Mouse (Mus musculus) NIH3T3 (cell line): ENCODE measurements around the gene Akip1.

Experiments
- DNase-seq: peaks from one replicate; pipeline ENCODE4 v3.0.0-alpha.2; 2012; ENCODE audit warnings: low read depth

The Akip1 gene

DNA sequence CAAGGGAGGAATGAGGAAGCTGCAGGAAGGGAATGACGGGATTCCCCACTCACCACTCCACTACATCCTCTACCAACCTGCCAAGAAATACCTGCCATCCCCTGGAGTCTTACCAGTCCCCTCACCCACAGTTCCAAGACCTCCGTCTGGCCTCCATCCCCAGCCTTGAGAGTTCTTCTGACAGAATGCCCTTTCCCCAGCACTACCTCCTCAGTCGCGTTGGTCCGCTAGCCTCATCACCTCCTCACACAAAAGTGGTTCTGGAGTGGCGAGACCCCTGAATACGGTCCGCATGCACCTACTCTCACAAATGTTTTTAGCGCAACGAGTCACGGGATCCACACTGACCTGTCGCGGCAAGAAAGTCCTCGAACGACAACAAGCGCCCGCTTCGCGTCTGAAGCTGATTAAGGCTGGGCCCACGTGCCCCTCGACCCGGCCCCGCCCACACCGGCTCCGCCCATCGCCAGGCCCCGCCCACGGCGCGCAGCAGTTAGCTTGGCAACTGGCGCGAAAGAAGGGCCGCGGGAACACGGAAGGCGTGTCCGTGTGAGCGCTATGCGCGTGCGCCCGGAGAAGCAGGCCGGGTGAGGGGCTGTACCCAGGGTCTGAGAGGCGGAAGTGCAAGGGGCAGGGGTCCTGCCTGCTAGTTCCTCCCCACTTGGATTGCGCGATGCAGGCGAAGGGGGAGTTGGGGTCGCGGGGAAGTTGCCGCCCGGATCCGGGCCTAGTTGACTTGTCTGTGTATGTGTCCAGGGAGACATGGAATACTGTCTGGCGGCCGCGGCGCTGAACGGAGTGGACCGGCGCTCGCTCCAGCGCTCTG is at the start of gene Akip1, which contains the start of gene St5:
Gene Akip1 (plus strand): TSS at position 501 of the 826 bp plus-strand sequence.
Gene St5 (minus strand): TSS at position 416 of the 826 bp plus-strand sequence.
- no peak for DNase-seq

DNA sequence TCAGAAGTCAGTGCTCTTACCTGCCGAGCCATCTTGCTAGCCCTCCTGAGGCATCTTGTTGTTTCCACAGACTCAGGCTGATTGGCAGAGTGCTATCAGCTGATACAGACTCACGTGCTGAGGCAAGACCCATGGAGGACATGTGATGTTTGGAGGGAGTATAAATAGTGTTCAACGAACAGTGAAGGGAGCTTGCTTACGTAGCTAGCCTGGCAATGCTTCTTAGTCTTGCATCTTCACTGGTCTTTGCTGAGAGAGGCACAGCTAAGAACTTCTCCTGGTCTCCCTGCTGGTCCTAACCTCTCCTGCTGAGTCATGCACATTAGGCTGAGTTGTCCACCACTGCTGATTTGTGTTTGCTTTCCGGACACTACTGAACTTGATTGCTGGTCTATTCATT is 48.6 kb upstream of the Akip1 start:
- no peak for DNase-seq

DNA sequence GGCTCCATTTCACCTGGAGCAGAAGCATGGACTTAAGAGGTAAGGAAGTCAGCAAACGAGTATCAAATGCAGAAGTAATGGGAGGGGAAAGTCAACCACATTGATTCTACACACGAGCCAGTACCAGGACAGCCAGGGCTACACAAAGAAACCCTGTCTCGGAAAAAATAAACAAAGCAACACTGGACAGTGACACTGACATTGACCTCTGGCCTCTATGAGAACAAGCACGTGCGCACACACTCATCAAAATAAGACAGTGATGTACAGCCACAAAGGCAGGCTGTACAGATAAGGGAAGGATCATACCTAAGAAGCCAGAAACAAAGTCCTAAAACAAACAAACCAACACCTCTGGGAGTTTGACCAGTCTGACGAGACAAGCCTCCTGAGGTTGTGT is 45.6 kb upstream of the Akip1 start:
- no peak for DNase-seq

DNA sequence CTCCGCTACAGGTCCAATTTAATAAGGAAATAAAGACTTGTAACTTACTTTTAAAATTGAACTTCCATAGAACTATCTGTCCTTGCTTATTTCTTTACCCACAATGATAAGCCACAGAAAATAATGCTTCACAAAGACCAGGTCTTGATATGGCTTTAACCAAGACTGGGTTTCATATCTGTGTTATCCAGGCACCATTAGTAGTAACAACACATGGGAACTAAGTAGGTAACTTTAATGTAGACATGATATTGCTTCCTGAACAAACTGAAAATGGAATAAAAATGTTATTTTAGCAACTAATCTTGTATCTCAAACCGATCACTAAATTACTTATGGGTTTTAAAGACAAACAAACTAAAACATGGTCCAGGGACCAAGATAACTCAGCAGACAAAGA is 44.2 kb upstream of the Akip1 start:
- DNase-seq = no peak

DNA sequence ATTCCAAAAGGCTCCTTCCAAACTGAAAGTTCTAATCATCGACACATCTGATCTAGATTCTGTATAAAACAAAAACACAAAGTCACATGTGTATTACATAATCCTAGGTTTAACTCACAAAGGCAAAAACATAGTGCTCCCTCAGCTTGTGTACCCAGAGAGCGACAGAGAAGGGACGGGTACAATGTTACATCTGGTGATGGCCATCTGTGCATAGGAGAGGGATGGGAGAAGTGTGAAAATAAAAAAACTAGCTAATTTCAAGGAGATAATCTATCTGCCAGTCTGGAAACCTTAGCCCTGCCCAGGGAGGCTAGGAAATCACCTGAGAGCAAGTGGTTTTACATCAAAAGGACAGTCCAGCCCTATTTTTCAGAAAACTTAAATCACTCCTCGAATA is 40.9 kb upstream of the Akip1 start:
- no peak for DNase-seq

DNA sequence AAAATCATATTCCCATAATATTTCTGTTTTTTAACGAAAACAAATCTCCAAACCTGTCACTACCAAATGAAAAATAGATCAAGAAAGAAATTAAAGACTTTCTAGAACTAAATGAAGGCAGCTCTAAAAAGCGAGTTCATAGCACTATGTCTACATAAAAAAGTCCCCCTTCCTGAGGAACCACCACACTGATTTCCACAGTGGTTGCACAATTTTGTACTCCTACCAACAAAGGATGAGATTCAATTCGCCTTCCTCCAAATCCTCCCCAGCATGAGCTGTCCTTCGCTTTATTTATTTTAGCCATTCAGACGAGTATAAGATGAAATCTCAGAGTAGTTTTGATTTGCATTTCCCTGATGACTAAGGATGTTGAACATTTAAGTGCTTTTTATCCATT is 36.8 kb upstream of the Akip1 start:
- DNase-seq = peak; percentile 42

DNA sequence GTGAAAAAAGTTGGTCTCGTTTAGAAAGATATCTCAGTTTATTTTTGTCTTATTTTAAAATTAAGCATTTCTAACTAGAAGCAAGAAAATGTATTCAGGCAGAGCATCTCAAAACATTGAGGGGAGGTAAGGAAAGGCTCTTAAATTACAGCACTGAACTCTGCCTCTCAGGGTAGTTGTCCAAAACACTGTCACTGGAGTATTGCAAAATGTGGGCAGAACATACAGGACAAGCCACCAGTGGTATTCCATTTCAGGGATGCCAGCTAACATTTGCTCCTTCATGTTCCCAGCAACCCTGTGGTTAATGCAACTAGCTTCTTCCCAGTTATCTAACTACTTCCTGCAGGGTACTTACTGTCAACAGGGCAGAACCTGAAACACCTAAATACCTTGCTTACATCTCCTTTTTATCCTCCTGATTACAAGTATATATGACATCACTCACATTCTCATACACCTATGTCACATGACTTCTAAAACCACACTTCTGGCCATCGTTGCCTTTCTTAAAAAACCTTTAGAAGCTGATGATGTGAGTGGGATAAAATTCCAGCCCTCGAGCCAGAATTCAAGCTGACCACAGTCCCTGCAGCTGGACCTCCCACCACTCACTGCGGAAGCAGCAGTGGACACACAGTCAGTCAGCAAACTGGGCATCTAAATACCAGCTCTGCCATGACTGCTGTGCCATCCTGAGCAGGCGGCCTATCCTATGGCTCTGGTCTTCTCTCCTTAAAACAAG is 33.9 kb upstream of the Akip1 start:
- peak; percentile 12 for DNase-seq

DNA sequence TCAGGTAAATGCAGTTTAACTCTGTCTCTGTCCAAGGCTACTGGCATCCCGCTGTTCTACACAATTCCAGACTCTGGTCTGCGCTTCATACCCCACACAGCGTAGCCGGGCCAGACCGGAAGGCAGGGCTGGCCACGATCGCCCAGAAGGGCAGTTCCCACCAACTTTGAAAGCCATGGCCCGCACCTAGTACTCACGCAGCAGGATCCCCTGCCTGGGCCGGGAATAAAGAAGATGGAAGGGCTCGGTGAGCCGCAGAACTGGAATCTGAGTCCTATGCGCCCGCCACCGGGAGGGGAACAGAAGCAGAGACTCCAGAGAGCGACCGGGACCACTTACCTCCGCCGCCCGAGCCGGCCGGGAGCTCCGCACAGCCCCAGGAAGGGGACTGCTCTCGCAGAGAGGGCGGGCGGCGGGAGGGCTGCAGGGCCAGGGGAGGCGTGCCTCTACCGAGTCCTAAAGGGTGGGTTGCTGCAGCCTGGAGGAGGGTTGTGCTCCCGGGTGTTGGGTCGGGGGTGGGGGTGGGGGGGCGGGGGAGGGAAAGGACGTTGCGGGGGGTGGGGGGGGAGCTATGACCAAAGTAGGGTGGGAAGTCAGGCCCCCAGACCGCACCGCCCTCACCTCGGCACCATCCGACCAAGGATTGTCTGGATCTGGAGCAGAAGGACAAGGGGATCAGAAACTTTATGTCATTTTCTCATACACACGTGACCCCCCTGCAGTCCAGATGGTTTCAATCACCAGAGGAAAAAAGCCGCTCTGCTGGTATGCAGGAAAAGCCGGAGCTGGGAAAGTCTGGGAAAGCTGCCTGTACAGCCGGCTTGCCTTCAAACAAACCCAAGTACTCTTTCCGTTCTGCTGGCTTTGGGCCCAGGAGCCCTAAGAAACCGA is 31.7 kb upstream of the Akip1 start:
- peak; percentile 91 for DNase-seq

DNA sequence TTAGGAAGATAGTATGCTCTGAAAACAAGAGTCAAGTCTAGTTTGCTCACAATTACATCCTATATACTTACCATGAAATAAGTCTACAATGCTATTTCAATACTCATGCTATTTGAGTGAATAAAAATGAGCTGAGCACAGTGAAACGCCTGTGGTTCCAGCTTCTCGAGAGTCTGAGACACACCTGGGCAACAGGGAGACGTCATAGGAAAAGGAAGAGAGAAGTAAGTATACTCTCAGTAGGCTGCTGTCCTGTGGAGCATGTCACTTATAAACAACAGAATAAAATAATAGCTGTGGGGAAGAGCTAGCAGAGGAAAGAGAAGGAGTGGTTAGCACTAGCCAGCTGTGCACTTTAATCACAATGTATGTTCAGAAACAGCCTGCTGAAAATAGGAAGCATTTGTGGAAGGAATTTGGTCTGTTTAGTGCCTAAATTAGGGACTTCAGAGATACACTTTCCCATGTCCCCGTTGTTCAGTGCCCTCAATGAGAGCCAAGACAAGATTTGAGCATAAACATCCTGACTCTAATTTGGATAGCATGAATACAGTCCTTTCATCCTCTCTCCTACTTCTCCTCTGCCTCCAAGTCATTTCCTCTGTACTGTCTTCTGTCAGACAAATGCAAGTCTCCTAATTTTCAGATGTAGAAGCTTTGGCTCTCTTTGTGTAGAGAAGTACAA is 28.4 kb upstream of the Akip1 start:
- no peak for DNase-seq

DNA sequence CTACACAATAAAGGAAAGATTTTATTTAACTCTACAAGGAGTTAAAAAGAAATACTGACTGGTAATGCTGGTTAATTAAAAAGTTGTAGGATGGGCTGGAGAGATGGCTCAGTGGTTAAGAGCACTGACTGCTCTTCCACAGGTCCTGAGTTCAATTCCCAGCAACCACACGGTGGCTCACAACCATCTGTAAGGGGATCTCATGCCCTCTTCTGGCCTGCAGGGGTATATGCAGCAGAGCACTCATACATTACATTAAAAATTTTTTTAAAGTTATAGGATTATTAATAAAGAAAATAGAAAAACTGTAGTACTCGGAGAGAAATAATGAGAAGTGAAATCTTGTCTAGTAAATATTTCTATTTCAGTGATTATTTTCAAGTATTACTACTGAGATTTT is 23.2 kb upstream of the Akip1 start:
- DNase-seq = no peak

DNA sequence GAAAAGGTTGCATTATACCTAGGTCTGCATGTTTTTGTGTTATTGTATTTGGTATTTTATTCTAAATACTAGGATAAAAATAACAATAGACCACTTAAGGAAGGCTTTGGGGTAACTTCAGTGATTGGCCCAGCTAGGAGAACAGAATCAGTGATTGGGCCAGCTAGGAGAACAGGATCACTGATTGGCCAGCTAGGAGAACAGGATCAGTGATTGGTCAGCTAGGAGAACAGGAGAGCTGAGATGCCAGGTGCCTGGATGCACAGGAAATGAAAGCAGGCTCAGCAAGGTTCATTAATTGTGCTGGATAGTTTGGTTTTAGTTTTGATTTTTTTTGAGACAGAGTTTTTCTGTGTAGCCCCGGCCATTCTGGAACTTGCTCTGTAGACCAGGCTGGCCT is 22.6 kb upstream of the Akip1 start:
- DNase-seq = no peak

DNA sequence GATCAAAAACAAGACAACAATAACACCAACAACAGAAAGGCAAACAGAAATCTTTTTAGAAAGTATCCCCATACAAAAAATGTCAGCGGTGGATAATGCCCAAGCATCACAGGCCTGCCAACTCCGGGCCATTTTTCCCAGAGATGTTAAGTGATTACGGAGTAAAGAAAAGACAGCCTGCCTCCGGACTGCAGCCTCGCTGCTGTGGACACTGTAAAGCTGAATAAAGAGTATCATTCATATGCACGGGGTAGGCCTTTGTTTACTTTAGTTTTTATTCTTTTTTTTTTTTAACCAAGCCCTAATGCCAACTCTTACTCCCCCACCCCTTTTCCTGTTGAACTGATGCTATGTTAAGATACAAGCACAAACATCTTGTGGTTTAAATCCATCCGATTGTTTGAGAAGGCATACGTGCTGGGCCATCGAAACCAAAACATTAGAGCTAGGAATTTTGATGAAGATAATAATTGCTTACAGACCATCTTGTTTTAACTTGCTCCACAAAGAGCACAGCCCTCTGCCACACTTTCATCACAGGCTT is 16.8 kb upstream of the Akip1 start:
- no peak for DNase-seq

DNA sequence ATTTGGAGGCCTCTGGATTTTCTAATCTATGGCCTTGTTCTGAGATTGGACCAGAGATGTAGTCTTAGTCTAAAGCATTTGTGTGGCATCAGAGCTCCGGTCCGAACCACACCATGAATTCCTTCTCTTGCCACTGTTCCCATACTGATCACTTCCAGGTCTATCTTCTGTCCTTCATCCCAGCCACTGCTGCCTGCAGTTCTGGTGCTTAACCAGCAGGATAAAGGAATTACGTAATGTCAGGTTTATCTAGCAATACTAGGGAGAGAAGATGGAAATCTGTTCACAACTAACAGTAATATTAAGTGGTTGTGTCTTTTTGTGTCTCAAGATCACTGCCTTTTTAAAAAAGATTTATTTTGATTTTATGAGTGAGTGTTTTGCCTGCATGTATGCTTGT is 13.4 kb upstream of the Akip1 start:
- peak; percentile 17 for DNase-seq

DNA sequence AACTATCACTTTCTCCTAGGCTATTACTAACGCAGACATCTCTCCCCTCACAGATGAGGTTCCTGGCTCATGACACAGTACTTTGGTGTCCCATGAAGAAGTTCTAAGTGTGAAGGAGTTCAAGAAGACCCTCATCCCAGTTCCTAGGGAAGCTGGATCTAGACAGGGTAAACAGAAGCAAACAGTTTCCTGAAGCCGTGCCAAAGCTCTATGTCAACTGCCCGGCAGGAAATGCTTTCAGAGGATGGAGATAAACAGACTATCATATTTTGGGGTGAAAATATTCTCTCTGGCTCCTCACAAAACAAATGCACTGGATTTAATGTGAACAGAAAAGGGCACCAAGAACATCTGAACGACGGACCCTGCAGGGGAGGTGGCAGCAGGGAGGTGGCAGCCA is 12.5 kb upstream of the Akip1 start:
- DNase-seq = no peak

DNA sequence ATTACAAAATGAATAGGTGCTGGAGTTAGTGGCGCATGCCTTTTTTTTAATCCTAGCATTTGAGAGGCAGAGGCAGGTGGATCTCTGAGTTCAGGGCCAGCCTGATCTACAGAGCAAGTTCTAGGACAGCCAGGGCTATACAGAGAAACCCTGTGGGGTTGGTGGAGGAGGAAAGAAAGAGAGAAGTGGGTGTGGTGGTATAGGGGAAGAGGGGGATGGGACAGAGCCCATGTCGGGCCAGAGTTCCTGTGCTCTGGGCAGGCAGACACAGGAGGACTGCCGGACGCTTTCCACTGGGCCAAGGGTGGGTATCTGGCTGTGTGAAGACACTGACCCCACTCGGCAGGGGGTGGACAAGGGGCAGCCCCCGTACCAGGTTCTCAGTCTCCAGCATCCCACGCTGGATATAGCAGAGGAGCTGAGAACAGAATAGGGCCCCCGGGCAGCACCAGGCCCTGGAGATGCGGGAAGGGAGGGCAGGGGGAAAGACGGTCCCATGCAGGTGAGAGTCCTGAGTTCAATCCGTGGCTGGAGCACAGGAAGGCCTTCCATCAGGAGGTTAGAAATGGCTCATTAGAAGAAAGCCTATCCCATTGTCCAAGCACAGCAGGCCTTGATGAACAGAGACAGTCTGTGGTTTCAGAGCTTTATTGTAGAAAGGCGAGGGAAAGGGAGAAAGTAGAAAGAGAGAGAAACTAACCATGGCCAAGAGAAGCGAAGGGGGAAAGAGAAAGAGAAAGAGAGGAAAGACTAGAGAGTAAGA is 8.7 kb upstream of the Akip1 start:
- no peak for DNase-seq

DNA sequence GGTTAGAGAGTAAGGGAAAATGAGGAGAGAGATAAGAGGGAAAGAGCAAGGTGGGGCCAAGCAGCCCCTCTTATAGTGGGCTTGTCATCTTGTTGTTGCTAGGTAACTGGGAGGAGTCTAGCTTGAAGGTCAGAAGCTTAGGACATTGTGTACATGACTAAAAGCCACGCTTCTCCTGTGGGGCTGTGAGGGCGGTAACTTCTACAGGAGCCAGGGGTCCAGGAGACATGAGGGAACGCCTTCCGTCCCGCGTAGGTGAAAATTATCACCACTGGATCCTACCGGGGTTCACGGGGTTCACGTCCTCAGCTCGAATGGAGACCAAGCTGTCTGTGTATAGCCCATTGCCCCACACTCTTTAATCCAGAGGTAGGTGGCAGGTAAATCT is 8.2 kb upstream of the Akip1 start:
- DNase-seq = no peak

DNA sequence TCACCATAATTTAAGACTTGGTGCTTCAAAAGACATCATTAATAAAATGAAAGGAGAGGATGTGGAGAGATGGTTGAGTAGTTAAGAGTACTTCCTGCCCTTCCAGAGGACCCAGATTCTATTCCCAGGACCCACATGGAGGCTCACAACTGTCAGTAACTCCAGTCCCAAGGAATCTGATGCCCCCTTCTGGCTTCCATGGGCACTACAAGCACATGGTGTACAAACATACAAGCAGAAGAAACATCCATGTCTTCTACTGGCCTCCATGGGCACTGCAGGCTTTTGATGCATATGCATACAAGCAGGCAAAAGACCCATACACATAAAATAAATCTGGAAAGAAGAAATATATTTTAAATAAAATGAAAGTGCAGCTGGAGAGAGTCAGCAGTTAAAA is 3.3 kb upstream of the Akip1 start:
- peak; percentile 25 for DNase-seq

DNA sequence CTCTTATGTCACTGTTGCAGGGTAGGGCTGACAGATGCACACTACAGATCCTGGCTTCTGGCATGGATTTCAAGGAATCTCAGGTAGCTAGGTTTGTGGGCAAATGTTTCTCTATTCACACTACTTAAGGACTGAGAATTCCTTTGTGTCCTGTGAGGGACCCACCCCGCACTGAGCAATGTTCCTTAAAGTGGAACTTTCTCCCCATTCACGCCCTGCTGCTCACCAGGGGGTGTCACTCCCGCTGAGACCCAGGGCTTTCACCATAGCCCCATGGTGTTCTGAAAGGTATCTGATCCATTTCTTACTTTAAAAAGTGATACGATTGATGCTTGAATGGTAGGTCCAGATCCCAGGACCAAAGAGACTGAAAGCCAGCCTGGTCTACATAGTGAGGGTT is 769 bp upstream of the Akip1 start:
- no peak for DNase-seq

DNA sequence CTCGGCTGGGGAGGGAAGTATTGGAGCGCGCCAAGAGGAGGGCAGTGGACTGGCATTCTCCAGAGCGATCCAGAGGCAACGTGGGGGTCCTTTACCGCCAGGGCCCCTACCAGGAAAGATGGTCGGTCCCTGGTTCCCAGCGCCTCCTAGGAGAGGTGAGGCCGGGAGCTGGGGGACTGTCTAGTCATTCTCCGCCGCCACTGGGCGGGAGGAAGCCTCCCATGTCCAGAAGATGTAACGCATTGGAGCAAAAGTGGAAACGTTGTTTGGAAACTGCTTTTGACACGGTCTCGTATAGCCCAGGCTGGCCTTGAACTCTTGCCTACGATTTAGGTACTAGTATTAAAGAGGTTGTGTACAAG is 507 bp downstream of the Akip1 start:
- DNase-seq = no peak

DNA sequence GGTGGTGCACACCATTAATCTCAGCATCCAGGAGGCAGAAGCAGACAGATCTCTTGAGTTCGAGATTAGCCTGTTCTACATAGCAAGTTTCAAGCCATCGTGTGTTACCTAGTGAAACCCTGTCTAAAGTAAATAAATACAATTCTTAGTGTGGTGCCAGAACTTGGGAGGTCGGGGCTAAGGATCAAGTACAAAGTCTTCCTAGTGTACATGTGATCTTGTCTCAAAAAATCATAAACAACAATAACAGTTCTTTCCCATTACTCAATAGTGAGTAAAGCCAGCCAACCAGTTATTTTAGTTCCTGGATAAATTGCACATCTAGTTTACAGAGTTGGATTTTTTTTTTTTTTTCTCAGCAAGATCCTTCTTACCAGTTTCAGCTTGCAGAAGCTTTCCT is 971 bp downstream of the Akip1 start:
- DNase-seq = no peak
